Mouse (Mus musculus): ENCODE results near the gene Adgrg1.
A peak's percentile ranks its signal among the peaks of the same experiment; 100 is the strongest.

Adgrg1 gene

GRCm38 (mm10) chr8:95044811-95045210 lies 70.3 kb downstream of the Adgrg1 start:
- no peak for DNase-seq

- DNase-seq = peak; percentile 23
Observed at GRCm38 (mm10) chr8:95046982-95047381, 72.4 kb downstream of the Adgrg1 start.

GRCm38 (mm10) chr8:95047884-95048680 lies 73.5 kb downstream of the Adgrg1 start:
- DNase-seq = no peak

- no peak for DNase-seq
Observed at GRCm38 (mm10) chr8:95049636-95050035, 75.1 kb downstream of the Adgrg1 start.

- peak; percentile 50 for DNase-seq
Observed at GRCm38 (mm10) chr8:95054438-95054837, 79.9 kb downstream of the Adgrg1 start.

GRCm38 (mm10) chr8:95054927-95055510 lies 80.5 kb downstream of the Adgrg1 start, which contains the start of gene Drc7:
Gene Drc7, plus strand, starts transcription at chr8:95055103.
- DNase-seq = peak; percentile 29

GRCm38 (mm10) chr8:95056414-95056813 lies 81.9 kb downstream of the Adgrg1 start:
- peak; percentile 55 for DNase-seq

- no peak for DNase-seq
Observed at GRCm38 (mm10) chr8:95058661-95059060, 84.1 kb downstream of the Adgrg1 start.

- no peak for DNase-seq
Observed at GRCm38 (mm10) chr8:95059812-95060533, 85.4 kb downstream of the Adgrg1 start.

Data from liver (tissue).